Mouse (Mus musculus) E14TG2a.4 (cell line): ENCODE measurements at regions not wholly inside any gene's neighbourhood (a gene's known extent, or its start where the extent isn't known, plus 50 kb on each side); places are given as distances from the start of the nearest gene placed in this dataset.

Experiments
- CTCF ChIP-seq: conservative IDR thresholded peaks from 2 replicates; pipeline ENCODE4 v1.5.1; 2014; ENCODE audit warnings: low read length
- POU5F1 ChIP-seq: IDR thresholded peaks from 2 replicates; pipeline ENCODE4 v1.6.1; 2014; ENCODE audit warnings: low read length, borderline replicate concordance

GRCm38 (mm10) chr6:101937467-101938392, 560.0 kb upstream of the Pdzrn3 start:
- no peak for TF ChIP-seq CTCF
- no peak for TF ChIP-seq POU5F1
